ENCODE assay signal across 8 mouse cellular contexts in the genomic region with DNA sequence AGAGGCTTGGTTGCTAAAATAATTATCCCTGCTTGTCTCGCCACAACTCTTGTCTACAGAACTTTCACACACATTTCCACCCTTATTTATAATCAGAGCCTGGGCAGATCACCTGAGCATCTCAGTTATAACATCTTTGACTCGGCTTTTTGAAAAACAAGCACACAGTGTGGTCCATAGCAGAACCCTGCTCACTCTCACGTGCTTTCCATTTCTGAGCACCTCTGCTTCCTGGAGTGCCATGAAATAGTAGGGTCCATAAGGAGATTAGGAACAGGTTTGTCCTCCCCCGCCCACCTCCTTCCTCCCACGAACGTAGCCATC. TPM values are rescaled to one million over a fixed set of nuclear protein-coding genes. Genes with fewer than 3 reads are reported as not detected.
DNase-seq lines count a peak whose midpoint lies in the region; ATAC-seq and TF ChIP-seq lines count a peak whose summit lies in the region.

No protein-coding gene starts in this region.

- H3K36me3 ChIP-seq in kidney, embryonic 16.5 days (ENCODE audit: insufficient read depth, low read length) = no peaks in the 10 kb centered on the region
- H3K36me3 ChIP-seq in hindbrain, embryonic 10.5 days = no peaks in the 10 kb centered on the region
- H3K36me3 ChIP-seq in midbrain, embryonic 11.5 days (ENCODE audit: control insufficient read depth, insufficient read depth, low read length) = no peaks in the 10 kb centered on the region

- H3K4me2 ChIP-seq in kidney, embryonic 16.5 days (replicated peaks; ENCODE audit: low read depth, low read length) = peak overlapping the region; percentile 100
- peak overlapping the region; percentile 95 for H3K4me2 ChIP-seq in midbrain, embryonic 11.5 days

- no peak for TF ChIP-seq CTCF in cortical plate, adult 2 months (IDR thresholded peaks at IDR 0.05; ENCODE audit: extremely low read depth, insufficient read depth, low read length)

- no peak for DNase-seq in kidney, adult 9 months
- DNase-seq in hindbrain, embryonic 10.5 days (ENCODE audit: low spot score) = no peak
- no peak for DNase-seq in midbrain, embryonic 11.5 days (ENCODE audit: low spot score, missing footprints)
- no peak for DNase-seq in urinary bladder, postnatal 25 days (ENCODE audit: low spot score)
- DNase-seq in B cell, adult 2 months = no peak
- no peak for DNase-seq in adipocyte (ENCODE audit: low spot score)

- peaks cover 5% of the 10 kb centered on the region; the same call in 1 of the 2 replicates for H3K9me3 ChIP-seq in kidney, embryonic 16.5 days (ENCODE audit: low read length)
- H3K9me3 ChIP-seq in hindbrain, embryonic 10.5 days = peaks cover 5% of the 10 kb centered on the region; the same call in 1 of the 2 replicates
- H3K9me3 ChIP-seq in midbrain, embryonic 11.5 days (ENCODE audit: control insufficient read depth, low read length) = peaks cover 5% of the 10 kb centered on the region; the same call in 1 of the 2 replicates

- H3K27ac ChIP-seq in kidney, embryonic 16.5 days (ENCODE audit: low read length) = no peak overlapping the region
- peak overlapping the region; percentile 97 for H3K27ac ChIP-seq in cortical plate, adult 2 months (ENCODE audit: insufficient read depth, low read length)
- H3K27ac ChIP-seq in hindbrain, embryonic 10.5 days = no peak overlapping the region
- no peak overlapping the region for H3K27ac ChIP-seq in midbrain, embryonic 11.5 days (ENCODE audit: low read depth, low read length)

- H3K27me3 ChIP-seq in kidney, embryonic 16.5 days (ENCODE audit: insufficient read depth, low read length) = peaks cover 23% of the 10 kb centered on the region
- H3K27me3 ChIP-seq in hindbrain, embryonic 10.5 days (ENCODE audit: insufficient read depth, poor library complexity, severe bottlenecking) = peaks cover 49% of the 10 kb centered on the region
- peaks cover 25% of the 10 kb centered on the region for H3K27me3 ChIP-seq in midbrain, embryonic 11.5 days (ENCODE audit: control insufficient read depth, insufficient read depth, low read length)

- peak overlapping the region; percentile 70; the same call in 1 of the 2 replicates for H3K9ac ChIP-seq in kidney, embryonic 16.5 days (replicated peaks; ENCODE audit: low read length)
- H3K9ac ChIP-seq in midbrain, embryonic 11.5 days (ENCODE audit: low read length) = peak overlapping the region; percentile 63

- peak overlapping the region; percentile 66 for H3K4me3 ChIP-seq in kidney, embryonic 16.5 days (ENCODE audit: low read length)
- H3K4me3 ChIP-seq in cortical plate, adult 2 months (ENCODE audit: insufficient read depth, low read length) = peak overlapping the region; percentile 73
- peak overlapping the region; percentile 78 for H3K4me3 ChIP-seq in hindbrain, embryonic 10.5 days
- peak overlapping the region; percentile 46 for H3K4me3 ChIP-seq in midbrain, embryonic 11.5 days (ENCODE audit: low read depth, low read length)

- H3K4me1 ChIP-seq in kidney, embryonic 16.5 days (ENCODE audit: insufficient read depth, low read length) = peaks cover 10% of the 10 kb centered on the region
- H3K4me1 ChIP-seq in cortical plate, adult 2 months (ENCODE audit: control insufficient read depth, insufficient read depth, low read length) = no peaks in the 10 kb centered on the region
- peaks cover 17% of the 10 kb centered on the region for H3K4me1 ChIP-seq in hindbrain, embryonic 10.5 days (replicated peaks)
- 0 out of 2 replicates have a peak, but pooled peaks cover 5% of the 10 kb centered on the region for H3K4me1 ChIP-seq in midbrain, embryonic 11.5 days (ENCODE audit: control insufficient read depth, insufficient read depth, low read length)

- 0 out of 2 replicates have a peak, but pooled peaks have one; percentile 3 for TF ChIP-seq POLR2A in cortical plate, adult 2 months (IDR thresholded peaks at IDR 0.05; ENCODE audit: extremely low read depth, insufficient read depth, low read length)

- 16% methylated on average over 6 of the region's 6 CpGs for WGBS in kidney, embryonic 16.5 days
- 11% methylated on average over 6 of the region's 6 CpGs for WGBS in hindbrain, embryonic 10.5 days
- 10% methylated on average over 6 of the region's 6 CpGs for WGBS in midbrain, embryonic 11.5 days

- ATAC-seq in kidney, embryonic 16.5 days (ENCODE audit: low FRiP score, low TSS enrichment) = no peak
- peak; percentile 36; the same call in 1 of the 2 replicates for ATAC-seq in midbrain, embryonic 11.5 days (ENCODE audit: low FRiP score)

RNA-seq across cellular contexts. Expression of a gene that starts 1.4 kb away (rescaled TPM):
- 0.75 and 0.76 TPM in 2 replicates for polyA plus RNA-seq in kidney, embryonic 16.5 days (2015; fragmentation: Nextera tagmentation; extraction: Ambion mirVana)
- 60.0 and 67.5 TPM in 2 replicates for polyA plus RNA-seq in cortical plate, adult 2 months (2012; rRNA removed)
- 0.05 and 0.09 TPM in 2 replicates for polyA plus RNA-seq in hindbrain, embryonic 10.5 days (2016; fragmentation: Nextera tagmentation; extraction: Ambion mirVana)
- polyA plus RNA-seq in midbrain, embryonic 11.5 days (2014; fragmentation: Nextera tagmentation; extraction: Ambion mirVana) = 0.15 and 0.31 TPM in 2 replicates

RNA-seq across cellular contexts. Expression of a gene that starts 15.3 kb away (rescaled TPM):
- polyA plus RNA-seq in kidney, embryonic 16.5 days (2015; fragmentation: Nextera tagmentation; extraction: Ambion mirVana) = 28.0 and 33.9 TPM in 2 replicates
- polyA plus RNA-seq in cortical plate, adult 2 months (2012; rRNA removed) = 17.9 and 20.4 TPM in 2 replicates
- polyA plus RNA-seq in hindbrain, embryonic 10.5 days (2016; fragmentation: Nextera tagmentation; extraction: Ambion mirVana) = 21.7 and 28.1 TPM in 2 replicates
- polyA plus RNA-seq in midbrain, embryonic 11.5 days (2014; fragmentation: Nextera tagmentation; extraction: Ambion mirVana) = 36.8 and 38.5 TPM in 2 replicates

Comparison
In these comparisons a context has a peak if more than half of its experiments do, and no peak if none do; other contexts are left out.
1. RNA of a gene that starts 1.4 kb away (polyA plus RNA-seq): 60.0 to 67.5 TPM in cortical plate, adult 2 months; 0.75 to 0.76 TPM in kidney, embryonic 16.5 days, 0.15 to 0.31 TPM in midbrain, embryonic 11.5 days and 0.05 to 0.09 TPM in hindbrain, embryonic 10.5 days; every median in the first group is over 10 times any median in the second.
2. Peak in every context shown above with its lines, with median percentiles within 50 percentile points of each other: H3K4me3 ChIP-seq.